Mouse (Mus musculus): ENCODE measurements around the gene Gp9. TPM values are rescaled to one million over a fixed set of nuclear protein-coding genes. Genes with fewer than 3 reads are reported as not detected.

The Gp9 gene
- total RNA-seq, 2 experiments from 2014 or later: 0.92 to 1.1 TPM

GRCm38 (mm10) chr6:87780546-87781301 is 2.9 kb downstream of the Gp9 start:
- DNase-seq (ENCODE audit: low spot score in 2 of 2): peak in 1 of 2 experiments; percentile 15
- intact Hi-C loops (cut with DNase I): no loop called here

- DNase-seq (ENCODE audit: low spot score in 2 of 2): no peak
- intact Hi-C loops (cut with DNase I): no loop called here
These were observed 6.2 kb downstream of the Gp9 start for GRCm38 (mm10) chr6:87784033-87784432.

GRCm38 (mm10) chr6:87786621-87787020 is 8.7 kb downstream of the Gp9 start:
- intact Hi-C loops (cut with DNase I): no loop called here
- no peak for DNase-seq (ENCODE audit: low spot score in 2 of 2)

GRCm38 (mm10) chr6:87787108-87787890 is 9.4 kb downstream of the Gp9 start:
- intact Hi-C loops (cut with DNase I): no loop called here
- DNase-seq (ENCODE audit: low spot score in 2 of 2): no peak

- DNase-seq (ENCODE audit: low spot score in 2 of 2): no peak
- intact Hi-C loops (cut with DNase I): no loop called here
These were observed 10.5 kb downstream of the Gp9 start for GRCm38 (mm10) chr6:87788266-87788895.

GRCm38 (mm10) chr6:87788896-87789587 is 11.2 kb downstream of the Gp9 start:
- intact Hi-C loops (cut with DNase I): no loop called here
- DNase-seq (ENCODE audit: low spot score in 2 of 2): no peak

GRCm38 (mm10) chr6:87789791-87790190 is 11.9 kb downstream of the Gp9 start:
- intact Hi-C loops (cut with DNase I): no loop called here
- DNase-seq (ENCODE audit: low spot score in 2 of 2): no peak

- no peak for DNase-seq (ENCODE audit: low spot score in 2 of 2)
- intact Hi-C loops (cut with DNase I): no loop called here
These were observed 13.1 kb downstream of the Gp9 start for GRCm38 (mm10) chr6:87790779-87791480.

- DNase-seq (ENCODE audit: low spot score in 2 of 2): no peak
- intact Hi-C loops (cut with DNase I): no loop called here
These were observed 14.0 kb downstream of the Gp9 start for GRCm38 (mm10) chr6:87791826-87792225.

- DNase-seq (ENCODE audit: low spot score in 2 of 2): no peak
- intact Hi-C loops (cut with DNase I): no loop called here
These were observed 16.1 kb downstream of the Gp9 start for GRCm38 (mm10) chr6:87793821-87794510.

- no peak for DNase-seq (ENCODE audit: low spot score in 2 of 2)
- intact Hi-C loops (cut with DNase I): no loop called here
These were observed 17.7 kb downstream of the Gp9 start for GRCm38 (mm10) chr6:87795385-87796150.

- intact Hi-C loops (cut with DNase I): no loop called here
- no peak for DNase-seq (ENCODE audit: low spot score in 2 of 2)
These were observed 18.5 kb downstream of the Gp9 start for GRCm38 (mm10) chr6:87796251-87796880.

- DNase-seq (ENCODE audit: low spot score in 2 of 2): no peak
- intact Hi-C loops (cut with DNase I): no loop called here
These were observed 19.4 kb downstream of the Gp9 start for GRCm38 (mm10) chr6:87797321-87797720.

- intact Hi-C loops (cut with DNase I): no loop called here
These were observed 21.7 kb downstream of the Gp9 start for GRCm38 (mm10) chr6:87799576-87799975.

GRCm38 (mm10) chr6:87802462-87802861 is 24.6 kb downstream of the Gp9 start:
- intact Hi-C loops (cut with DNase I): no loop called here

More at GRCm38 (mm10) chr6:87799576-87799975, 21.7 kb downstream of the Gp9 start:
- no peak for DNase-seq (ENCODE audit: low spot score in 2 of 2)

GRCm38 (mm10) chr6:87804036-87804435 is 26.2 kb downstream of the Gp9 start:
- DNase-seq (ENCODE audit: low spot score in 2 of 2): no peak
- intact Hi-C loops (cut with DNase I): no loop called here

More at GRCm38 (mm10) chr6:87802462-87802861, 24.6 kb downstream of the Gp9 start:
- no peak for DNase-seq (ENCODE audit: low spot score in 2 of 2)

GRCm38 (mm10) chr6:87804886-87805285 is 27.0 kb downstream of the Gp9 start:
- DNase-seq (ENCODE audit: low spot score in 2 of 2): no peak
- intact Hi-C loops (cut with DNase I): no loop called here

GRCm38 (mm10) chr6:87805448-87805847 is 27.6 kb downstream of the Gp9 start:
- intact Hi-C loops (cut with DNase I): no loop called here
- DNase-seq (ENCODE audit: low spot score in 2 of 2): no peak

Data from left cerebral cortex, postnatal 25 days (tissue).